Mouse (Mus musculus): Measurements from ENCODE around the gene Chchd1. TPM values are rescaled to one million over a fixed set of nuclear protein-coding genes. Genes with fewer than 3 reads are reported as not detected.
"Not testable (repeated sequence)": the region's sequence is repeated elsewhere in the genome, so short reads cannot be mapped to it uniquely, and the experiment has no call there.

Gene Chchd1
- total RNA-seq, 2 experiments from 2014 or later: 76.1 to 88.5 TPM

DNA sequence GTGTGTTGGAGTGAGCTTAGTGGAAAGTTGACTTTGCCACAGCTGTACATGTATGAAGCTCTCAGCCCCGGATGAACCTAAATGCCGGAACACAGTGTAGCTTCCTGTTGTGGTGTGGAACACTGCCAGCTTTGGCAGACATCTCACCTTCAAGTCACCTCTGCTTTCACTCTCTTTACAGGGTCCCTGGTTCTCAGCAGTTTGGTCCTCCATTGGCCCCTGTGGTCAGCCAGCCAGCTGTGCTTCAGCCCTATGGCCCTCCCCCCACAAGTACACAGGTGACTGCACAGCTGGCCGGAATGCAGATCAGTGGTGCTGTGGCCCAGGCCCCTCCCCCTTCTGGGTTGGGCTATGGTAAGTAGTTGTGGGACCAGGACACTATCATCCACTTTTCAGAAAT, 20.3 kb upstream of the Chchd1 start:
- no peak for DNase-seq (ENCODE audit: low spot score in 2 of 2)

DNA sequence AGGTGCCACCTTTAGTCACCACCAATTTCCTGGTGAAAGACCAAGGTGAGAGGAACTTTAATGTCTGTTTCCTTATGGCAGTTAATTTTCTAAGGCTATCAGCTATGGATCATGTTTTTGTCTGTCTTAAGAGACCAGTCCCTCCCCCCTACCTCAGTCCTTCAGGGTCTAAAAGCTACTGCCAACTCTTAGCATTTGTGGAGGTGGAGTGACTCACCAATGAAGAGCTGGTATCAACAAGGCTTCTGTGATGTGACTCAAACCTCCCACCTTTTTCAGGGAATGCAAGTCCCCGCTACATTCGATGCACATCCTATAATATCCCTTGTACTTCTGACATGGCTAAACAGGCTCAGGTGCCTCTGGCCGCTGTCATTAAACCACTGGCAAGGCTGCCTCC, 16.2 kb upstream of the Chchd1 start:
- DNase-seq (ENCODE audit: low spot score in 2 of 2): no peak

DNA sequence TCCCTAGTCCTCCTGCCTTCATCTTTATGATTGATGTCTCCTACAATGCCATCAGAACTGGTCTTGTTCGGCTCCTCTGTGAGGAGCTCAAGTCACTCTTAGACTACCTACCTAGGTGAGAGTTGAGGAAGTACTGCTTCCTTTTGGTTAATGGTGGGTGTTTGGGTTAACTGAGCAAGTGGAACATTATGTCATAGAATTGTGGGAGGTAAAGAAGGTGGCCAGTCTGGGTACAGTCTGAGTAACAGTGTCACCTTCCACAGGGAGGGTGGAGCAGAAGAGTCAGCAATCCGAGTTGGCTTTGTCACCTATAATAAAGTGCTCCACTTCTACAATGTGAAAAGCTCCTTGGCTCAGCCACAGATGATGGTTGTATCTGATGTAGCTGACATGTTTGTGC, 13.8 kb upstream of the Chchd1 start:
- DNase-seq (ENCODE audit: low spot score in 2 of 2): no peak

DNA sequence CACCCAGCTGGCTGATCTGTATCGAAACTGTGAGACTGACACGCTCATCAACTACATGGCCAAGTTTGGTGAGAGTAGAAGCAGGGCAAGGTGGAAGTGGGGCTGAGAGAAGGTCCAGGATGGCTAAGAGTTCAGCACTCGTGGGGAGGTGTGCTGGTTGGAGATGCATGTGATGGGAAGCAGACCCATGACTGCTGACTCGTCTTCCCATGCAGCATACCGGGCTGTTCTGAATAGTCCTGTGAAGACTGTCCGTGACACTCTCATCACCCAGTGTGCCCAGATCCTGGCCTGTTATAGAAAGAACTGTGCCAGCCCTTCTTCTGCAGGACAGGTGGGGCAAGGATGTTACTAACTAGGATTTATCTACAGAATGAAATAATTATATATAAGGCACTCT, 11.0 kb upstream of the Chchd1 start:
- no peak for DNase-seq (ENCODE audit: low spot score in 2 of 2)

DNA sequence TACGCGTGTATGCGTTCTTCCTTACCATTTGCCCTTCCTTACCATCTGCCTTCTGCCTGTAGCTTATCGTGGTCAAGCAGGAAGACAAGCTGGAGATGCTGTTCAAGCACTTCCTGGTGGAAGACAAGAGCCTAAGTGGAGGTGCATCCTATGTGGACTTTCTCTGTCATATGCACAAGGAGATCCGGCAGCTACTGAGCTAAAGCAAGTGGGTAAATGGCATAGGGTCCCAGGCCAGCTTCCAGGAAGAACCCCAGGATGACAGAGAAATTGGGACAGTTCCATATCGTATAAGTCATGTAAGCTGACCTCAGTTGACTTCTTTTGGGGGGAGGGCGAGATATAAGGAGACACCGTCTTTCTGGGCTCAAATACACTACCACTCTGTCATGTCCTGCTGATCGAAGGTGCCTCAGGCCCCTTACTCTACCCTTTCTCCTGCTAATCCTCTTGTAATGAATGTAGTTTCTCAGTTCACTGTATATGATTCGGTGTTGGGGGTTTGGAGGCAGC, 9.2 kb upstream of the Chchd1 start:
- no peak for DNase-seq (ENCODE audit: low spot score in 2 of 2)

DNA sequence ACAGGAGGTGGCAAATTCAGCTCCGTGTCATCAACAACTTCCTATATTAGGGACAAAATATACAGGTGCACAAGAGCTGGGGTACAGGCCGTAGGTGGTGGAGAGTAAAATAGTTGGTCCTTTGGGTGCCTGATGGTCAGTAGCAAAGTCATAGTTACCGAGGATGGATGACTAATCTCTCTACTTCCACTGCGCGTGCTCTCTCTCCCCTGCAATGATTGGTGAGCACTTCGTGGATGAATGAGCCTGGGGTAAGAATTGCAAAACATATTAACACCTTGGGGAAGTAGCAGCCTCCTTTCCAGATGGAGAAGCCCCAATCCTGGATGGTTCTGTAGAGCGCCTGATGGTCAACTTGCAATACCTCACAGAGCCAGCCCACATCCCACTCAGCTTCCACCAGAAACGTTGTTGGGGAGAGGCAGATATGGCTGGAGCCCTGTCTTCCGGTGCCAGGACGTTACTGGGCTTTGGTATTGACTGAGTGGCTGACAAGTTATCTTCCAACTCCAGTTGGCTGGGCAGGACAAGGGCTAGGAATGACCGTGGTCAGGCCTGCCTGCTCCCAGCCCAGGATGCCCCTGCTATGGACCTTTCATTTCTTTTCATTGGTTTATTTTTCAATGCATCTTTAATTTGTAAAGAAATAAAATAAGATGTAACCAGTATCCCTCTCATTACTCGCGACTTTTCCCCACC, 8.5 kb upstream of the Chchd1 start:
- no peak for DNase-seq (ENCODE audit: low spot score in 2 of 2)

DNA sequence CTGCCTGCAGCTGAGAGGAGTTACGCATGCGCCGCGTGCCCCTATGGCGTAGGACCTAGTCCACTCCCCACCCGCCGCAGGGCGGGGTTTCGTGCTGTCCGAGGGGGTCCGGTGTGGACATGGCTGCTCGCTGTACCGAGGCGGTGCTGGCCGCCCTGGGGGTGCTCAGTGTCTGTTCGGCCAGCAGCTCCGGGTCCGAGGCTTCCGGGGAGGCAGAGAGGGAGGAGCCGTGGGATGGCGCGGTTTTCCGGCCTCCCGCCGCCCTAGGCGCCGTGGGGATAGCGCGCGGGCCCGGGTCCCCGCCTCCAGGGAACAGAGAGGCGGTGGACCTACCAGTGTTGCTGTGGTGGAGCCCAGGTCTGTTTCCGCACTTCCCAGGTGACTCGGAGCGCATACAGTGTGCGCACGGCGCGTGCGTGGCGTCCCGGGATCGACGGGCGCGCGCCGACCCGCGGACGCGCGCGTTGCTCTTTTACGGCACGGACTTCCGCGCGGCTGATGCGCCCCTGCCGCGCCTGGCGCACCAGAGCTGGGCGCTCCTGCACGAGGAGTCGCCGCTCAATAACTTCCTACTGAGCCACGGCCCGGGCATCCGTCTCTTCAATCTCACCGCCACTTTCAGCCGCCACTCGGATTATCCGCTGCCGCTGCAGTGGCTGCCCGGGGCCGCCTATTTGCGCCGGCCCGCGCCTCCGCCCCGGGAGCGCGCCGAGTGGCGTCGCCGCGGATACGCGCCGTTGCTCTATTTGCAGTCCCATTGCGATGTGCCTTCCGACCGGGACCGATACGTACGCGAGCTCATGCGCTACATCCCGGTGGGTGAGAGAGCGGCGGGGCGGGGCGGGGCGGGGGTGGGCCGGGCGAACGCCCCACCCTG, 7.7 kb upstream of the Chchd1 start, which contains the start of gene Fut11:
Fut11 (plus strand) TSS at position 85 of the 877 bp plus-strand sequence.
- DNase-seq (ENCODE audit: low spot score in 2 of 2): peak; percentile 76 to 81

DNA sequence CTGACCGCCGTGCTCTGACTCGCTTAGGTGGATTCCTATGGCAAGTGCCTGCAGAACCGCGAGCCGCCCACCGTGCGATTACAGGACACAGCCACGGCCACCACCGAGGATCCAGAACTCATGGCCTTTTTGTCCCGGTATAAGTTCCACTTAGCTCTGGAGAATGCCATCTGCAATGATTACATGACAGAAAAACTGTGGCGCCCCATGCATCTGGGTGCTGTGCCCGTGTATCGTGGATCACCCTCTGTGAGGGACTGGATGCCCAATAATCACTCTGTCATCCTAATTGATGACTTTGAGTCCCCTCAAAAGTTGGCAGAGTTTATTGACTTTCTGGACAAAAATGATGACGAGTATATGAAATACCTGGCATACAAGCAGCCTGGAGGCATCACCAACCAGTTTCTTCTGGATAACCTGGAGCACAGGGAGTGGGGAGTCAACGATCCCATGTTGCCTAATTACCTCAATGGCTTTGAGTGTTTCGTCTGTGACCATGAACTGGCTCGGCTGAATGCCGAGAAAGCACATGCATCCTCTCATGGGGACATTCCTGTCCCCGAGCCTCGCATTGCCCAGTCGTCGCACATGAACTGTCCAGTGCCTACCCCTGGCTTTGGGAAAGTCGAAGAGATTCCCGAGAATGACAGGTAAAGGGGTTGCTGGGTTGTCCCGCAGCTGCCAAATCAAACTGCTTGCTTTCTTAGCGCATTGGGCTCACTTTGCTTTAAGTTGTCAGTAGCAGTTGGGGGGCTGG, 6.9 kb upstream of the Chchd1 start:
- no peak for DNase-seq (ENCODE audit: low spot score in 2 of 2)

DNA sequence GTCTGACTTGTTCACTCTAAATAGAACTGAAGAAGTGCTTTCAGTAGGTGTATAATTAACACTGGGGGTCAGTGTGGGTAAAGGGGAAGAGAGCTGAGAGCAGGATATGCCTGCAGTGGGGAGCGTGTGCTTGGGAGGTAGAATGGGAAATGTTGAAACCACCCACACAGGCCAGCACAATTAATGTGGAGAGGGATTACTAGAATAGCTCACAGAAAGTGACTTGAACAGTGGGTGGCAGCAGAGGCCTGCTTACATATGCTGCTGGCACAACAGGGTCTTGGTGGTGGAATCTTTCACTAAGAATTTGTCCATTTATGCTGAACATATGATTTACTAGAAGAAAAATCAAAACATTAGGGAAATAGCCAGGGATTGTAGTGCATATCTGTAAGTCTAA, 5.8 kb upstream of the Chchd1 start:
- DNase-seq (ENCODE audit: low spot score in 2 of 2): no peak

DNA sequence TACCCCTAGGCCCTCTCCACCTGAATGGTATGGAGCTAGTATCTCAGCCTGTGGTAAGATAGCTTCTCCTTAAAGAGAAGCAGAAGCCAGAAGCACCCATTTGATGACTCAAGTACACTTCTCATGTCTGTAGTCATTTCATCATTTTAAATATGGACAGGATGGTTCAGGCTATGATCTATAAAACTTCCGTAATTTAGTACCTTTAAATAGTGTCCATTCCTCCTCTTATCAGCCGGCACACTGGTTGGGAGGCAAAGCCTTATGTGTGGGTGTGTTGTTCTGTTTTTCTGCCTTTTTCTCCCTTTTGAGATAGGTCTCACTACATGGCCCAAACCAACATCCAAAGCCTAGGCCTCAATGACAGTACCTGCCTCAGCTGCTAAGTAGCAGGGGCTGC, 4.3 kb upstream of the Chchd1 start:
- DNase-seq (ENCODE audit: low spot score in 2 of 2): no peak

DNA sequence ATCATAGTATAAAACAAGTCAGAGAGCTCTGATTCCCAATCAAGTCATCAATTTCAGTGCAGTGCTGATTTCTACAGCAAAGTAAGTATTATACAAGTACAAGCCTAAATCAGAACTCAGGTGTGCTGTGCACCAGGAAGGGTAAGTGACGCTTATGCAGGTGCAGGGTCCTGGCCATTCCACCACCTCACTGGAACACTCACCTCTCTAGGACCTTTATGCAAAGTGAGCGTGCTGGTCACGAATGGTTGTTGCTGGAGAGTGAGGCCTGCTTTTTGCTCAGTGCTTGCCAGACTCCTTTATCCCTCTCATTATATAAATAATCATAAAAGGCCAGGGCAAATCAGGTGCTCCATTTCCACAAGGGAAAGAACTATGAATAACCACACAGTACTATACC, 2.4 kb upstream of the Chchd1 start:
- no peak for DNase-seq (ENCODE audit: low spot score in 2 of 2)

DNA sequence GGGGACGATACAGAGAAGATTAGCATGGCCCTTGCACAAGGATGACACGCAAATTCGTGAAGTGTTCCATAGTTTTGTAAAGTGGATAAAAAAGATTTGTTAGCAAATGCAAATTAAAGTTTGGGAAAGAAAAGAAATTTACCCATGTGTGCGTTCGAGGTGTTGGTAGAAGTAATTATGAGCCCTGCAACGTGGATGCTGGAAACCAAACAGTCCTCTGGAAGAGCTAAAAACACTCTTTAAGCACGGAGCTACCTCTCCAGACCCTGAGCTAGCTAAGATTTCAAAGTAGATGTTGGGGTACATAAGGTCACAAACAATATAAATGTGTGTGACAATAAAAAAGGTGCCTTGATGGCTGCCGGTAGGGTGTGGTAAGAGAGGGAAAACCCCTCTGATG, 1.3 kb upstream of the Chchd1 start:
- DNase-seq (ENCODE audit: low spot score in 2 of 2): no peak

DNA sequence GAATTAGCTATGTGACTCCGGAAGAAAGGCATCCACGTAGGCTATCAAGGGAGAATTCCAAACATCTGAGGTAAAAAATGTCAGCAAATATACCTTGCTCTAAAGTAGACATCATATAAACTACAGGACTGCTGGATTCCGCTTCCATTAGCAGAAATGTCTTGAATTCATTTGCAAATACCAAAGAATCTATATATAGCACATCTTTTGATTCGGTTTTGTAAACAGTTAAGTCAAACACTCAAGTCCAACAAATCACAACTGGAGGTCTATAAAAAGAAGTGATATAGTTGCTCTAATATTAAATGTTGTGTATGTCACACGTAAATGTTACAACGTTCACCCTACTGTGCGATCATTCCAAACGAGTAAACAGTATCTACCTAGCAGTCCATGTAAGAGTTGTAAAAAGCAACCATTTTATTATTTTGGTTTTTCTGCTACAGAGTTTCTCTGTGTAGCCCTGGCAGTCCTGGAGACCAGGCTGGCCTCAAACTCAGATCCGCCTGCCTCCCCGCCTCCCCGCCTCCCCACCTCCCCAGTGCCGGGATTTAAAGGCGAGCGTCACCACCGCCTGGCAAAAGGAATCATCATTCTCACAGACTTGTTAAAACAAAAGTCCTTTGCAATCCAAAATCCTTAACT, 588 bp upstream of the Chchd1 start:
- DNase-seq (ENCODE audit: low spot score in 2 of 2): no peak

DNA sequence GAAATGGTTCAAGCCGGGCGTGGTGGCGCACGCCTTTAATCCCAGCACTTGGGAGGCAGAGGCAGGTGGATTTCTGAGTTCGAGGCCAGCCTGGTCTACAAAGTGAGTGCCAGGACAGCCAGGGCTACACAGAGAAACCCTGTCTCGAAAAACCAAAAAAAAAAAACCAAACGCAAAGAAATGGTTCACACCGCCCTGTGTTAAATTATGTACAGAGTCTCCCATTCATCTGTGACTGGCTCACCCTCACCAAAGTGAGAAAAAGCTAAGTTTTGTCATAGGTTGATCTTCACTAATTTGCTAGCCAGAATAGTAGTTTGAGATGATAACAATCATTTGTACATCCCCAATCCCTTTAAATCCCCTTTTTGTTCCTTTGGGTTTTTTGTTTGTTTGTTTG, 655 bp downstream of the Chchd1 start:
- not testable (repeated sequence) for DNase-seq (ENCODE audit: low spot score in 2 of 2)

DNA sequence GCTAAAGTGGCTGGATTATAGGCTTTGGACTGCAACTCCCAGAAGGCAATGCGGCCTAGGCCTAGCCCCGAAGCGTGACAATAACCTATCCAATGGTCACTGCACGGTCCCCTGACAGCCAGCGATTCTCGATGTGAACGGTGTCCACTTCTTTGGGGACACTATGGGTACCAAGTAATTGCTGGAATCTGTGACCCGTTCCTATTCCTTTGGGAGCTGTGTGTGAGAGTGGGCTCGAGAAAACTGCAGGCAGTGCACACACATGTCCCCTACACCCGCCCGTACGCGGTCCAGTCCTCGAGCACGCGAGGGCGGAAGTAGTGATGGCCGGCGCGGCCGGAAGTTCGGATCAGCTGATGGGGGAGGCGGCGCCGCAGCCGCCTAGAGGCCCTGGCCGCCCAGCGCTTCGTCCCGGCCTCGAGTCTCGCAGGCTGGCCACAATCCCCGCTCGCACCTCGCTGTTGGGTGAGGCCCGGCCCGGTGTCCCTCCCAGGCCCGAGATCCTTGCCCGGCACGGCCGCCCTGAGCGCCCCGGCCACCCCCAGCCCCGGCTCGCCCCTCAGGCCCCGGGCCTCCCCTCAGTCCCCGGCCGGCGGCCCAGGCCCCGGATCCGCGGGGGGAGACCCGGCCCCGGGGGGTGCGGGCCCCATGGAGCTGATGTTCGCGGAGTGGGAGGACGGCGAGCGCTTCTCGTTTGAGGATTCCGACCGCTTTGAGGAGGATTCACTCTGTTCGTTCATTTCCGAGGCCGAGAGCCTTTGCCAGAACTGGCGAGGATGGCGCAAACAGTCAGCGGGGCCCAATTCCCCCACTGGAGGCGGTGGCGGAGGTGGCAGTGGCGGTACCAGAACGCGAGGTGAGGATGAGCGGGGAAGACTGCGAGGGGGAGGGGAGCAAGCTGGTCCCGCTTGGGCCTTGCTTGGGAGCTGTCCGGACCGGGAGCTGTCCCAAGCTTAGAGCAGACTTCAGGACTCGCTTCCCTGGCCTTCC, 4.7 kb downstream of the Chchd1 start, which contains the start of gene Zswim8:
Zswim8 (plus strand) TSS at position 352 of the 990 bp plus-strand sequence.
- DNase-seq (ENCODE audit: low spot score in 2 of 2): peak; percentile 71 to 78

DNA sequence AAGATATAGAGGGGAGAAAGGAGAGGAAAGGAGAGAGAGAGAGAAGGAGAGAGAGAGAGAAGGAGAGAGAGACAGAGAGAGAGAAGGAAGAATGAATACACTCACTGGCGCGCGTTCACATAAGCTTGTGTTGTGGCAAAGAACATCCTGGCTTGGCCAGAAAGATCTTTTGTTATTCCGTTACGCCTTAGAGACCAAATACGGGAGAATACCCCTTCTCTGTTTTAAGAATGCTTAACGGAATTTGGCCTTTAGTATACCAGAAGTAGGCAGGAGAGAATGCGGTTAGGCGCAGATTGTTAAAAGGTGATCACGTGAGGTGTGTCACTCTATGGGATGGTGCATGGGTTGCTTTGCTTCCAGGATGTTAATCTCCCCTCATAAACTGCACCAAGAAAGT, 5.4 kb downstream of the Chchd1 start:
- no peak for DNase-seq (ENCODE audit: low spot score in 2 of 2)

DNA sequence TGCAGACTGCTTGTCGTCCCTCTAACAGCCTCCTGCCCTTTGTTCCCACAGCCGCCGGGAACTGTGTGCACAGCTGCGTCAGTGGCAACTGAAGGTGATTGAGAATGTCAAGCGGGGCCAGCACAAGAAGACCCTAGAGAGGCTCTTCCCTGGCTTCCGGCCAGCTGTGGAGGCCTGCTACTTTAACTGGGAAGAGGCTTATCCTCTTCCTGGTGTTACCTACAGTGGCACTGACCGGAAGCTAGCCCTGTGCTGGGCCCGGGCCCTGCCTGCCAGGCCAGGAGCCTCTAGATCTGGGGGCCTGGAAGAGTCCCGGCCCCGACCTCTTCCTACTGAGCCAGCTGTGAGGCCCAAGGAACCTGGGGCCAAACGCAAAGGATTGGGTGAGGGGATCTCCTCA, 11.0 kb downstream of the Chchd1 start:
- DNase-seq (ENCODE audit: low spot score in 2 of 2): no peak

DNA sequence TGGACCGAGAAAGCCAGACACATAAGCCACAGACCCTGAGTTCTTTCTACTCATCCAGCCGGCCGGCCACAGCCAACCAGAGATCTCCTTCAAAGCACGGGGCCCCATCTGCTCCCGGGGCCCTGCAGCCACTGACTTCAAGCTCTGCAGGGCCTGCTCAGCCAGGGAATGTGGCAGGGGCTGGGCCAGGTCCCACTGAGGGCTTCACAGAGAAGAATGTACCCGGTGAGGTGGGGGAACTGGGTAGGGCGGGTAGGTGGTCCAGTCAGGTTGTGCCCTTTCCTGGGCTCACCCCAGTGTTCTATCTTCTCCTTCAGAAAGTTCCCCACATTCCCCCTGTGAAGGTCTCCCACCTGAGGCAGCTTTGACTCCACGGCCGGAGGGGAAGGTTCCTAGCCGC, 15.6 kb downstream of the Chchd1 start:
- DNase-seq (ENCODE audit: low spot score in 2 of 2): no peak

DNA sequence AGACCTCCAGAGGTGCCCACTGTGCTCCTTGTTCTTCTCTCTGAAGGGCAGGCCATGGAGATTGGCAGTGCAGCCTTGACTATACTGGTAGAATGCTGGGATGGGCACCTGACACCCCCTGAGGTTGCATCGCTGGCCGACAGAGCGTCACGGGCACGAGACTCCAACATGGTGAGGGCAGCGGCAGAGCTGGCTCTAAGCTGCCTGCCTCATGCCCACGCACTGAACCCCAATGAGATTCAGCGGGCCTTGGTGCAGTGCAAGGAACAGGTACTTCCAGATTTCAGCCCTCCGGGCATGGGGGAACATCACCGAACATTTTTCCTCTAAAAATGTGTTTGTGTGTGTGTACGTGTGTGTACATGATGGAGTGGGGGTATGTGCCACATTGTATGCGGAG, 17.0 kb downstream of the Chchd1 start:
- no peak for DNase-seq (ENCODE audit: low spot score in 2 of 2)

DNA sequence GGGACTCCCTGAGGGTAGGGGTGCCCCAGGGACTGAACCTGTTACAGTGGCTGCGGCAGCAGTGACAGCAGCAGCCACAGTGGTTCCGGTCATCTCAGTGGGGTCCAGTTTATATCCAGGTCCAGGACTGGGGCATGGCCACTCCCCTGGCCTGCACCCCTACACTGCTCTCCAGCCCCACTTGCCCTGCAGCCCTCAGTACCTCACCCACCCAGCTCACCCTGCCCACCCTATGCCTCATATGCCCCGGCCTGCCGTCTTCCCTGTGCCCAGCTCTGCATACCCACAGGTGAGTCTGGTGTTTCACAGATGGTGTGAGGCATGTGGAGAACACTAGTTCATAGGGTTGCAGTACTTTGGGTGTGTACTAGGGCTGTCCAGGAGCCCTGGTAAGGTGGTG, 18.6 kb downstream of the Chchd1 start:
- no peak for DNase-seq (ENCODE audit: low spot score in 2 of 2)

Measured in adrenal gland, postnatal 4 days (tissue).